Mouse (Mus musculus) intestine, embryonic 16.5 days (tissue): ENCODE measurements around the gene Prdx3. TPM values are rescaled to one million over a fixed set of nuclear protein-coding genes. Genes with fewer than 3 reads are reported as not detected.
"Not testable (repeated sequence)": the region's sequence is repeated elsewhere in the genome, so short reads cannot be mapped to it uniquely, and the experiment has no call there.

Source experiments
- ATAC-seq: fragments of 200-750 bp; cut with Nextera tagmentation; 2 replicates; pipeline ENCODE4 v1.8.0; 2017; ENCODE audit warnings: moderate TSS enrichment, moderate library complexity
- H3K27ac ChIP-seq: fragments of 300-500 bp; sonication (generic); 2 replicates; pipeline ENCODE4 v1.5.1; 2014; ENCODE audit warnings: mild to moderate bottlenecking, low read length
- H3K27me3 ChIP-seq: fragments of 300-500 bp; sonication (generic); replicated peaks from 2 replicates; pipeline ENCODE4 v1.6.1; 2014; ENCODE audit warnings: low read length, control low read depth, mixed read lengths; ENCODE audit not compliant: control insufficient read depth, insufficient read depth
- H3K36me3 ChIP-seq: fragments of 300-500 bp; sonication (generic); 2 replicates; pipeline ENCODE4 v1.6.1; 2014; ENCODE audit warnings: low read length, control low read depth; ENCODE audit not compliant: control insufficient read depth, insufficient read depth
- H3K4me1 ChIP-seq: fragments of 300-500 bp; sonication (generic); 2 replicates; pipeline ENCODE4 v1.6.1; 2014; ENCODE audit warnings: low read length, control low read depth, mixed read lengths; ENCODE audit not compliant: control insufficient read depth, insufficient read depth
- H3K4me2 ChIP-seq: fragments of 300-500 bp; sonication (generic); 2 replicates; pipeline ENCODE4 v1.6.1; 2014; ENCODE audit warnings: low read depth, low read length, control low read depth
- H3K4me3 ChIP-seq: fragments of 300-500 bp; sonication (generic); 2 replicates; pipeline ENCODE4 v1.5.1; 2014; ENCODE audit warnings: mild to moderate bottlenecking, low read length
- H3K9ac ChIP-seq: fragments of 300-500 bp; sonication (generic); 2 replicates; pipeline ENCODE4 v1.6.1; 2014; ENCODE audit warnings: low read depth, low read length
- H3K9me3 ChIP-seq: fragments of 300-500 bp; sonication (generic); 2 replicates; pipeline ENCODE4 v1.6.1; 2016; ENCODE audit warnings: low read length, control low read depth; ENCODE audit not compliant: control insufficient read depth
- WGBS: fragments of 180-500 bp; shearing (Covaris S2); extraction: QIAGEN DNeasy Blood & Tissue Kit; methylation state at CpG from one replicate; pipeline ENCODE4 v1.1.7; 2014; 5-methylcytosine and 5-hydroxymethylcytosine counted together
- polyA plus RNA-seq: library from polyadenylated mRNA; unstranded; fragments of >200 nt; fragmentation: Nextera tagmentation; extraction: Ambion mirVana; gene quantifications from 2 replicates; pipeline ENCODE4 v1.2.1, GENCODE M21; 2015

Gene Prdx3
- polyA plus RNA-seq, 1 experiment from 2014 or later, result 179 TPM

- no peak for ATAC-seq
- H3K9ac ChIP-seq, result no peak overlapping the region
- 69% methylated on average over 1 of the region's 1 CpGs for WGBS
- no peak overlapping the region for H3K27ac ChIP-seq
- no peaks in the 10 kb centered on the region for H3K27me3 ChIP-seq
- H3K36me3 ChIP-seq, result peaks cover 5% of the 10 kb centered on the region; the same call in 1 of the 2 replicates
- H3K4me2 ChIP-seq, result no peak overlapping the region
- no peak overlapping the region for H3K4me3 ChIP-seq
- H3K4me1 ChIP-seq, result peaks cover 7% of the 10 kb centered on the region; the same call in 1 of the 2 replicates
- no peaks in the 10 kb centered on the region for H3K9me3 ChIP-seq
Observed at GRCm38 (mm10) chr19:60872272-60872671, 2.1 kb downstream of the Prdx3 start.

DNA sequence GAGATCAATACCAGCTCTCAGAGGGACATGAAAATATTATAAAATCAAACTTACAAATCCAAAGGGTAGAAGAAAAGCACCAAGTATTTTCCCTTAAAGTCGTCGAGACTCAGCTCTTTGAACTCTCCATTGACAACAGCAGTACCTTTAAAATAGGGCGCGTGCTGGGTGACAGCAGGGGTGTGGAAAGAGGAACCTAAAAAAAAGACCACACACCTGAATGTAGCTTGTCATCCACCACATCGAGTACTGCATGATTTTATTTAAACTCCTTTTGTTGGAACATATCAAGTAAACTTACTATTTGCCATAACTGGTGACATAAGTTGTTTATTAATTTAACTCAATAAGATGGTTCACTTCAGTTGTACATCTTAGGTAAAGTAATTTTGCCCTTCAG, 3.0 kb downstream of the Prdx3 start:
- 90% methylated on average over 5 of the region's 5 CpGs for WGBS
- H3K4me1 ChIP-seq, result peaks cover 7% of the 10 kb centered on the region; the same call in 1 of the 2 replicates
- no peak overlapping the region for H3K9ac ChIP-seq
- no peak overlapping the region for H3K4me3 ChIP-seq
- no peaks in the 10 kb centered on the region for H3K9me3 ChIP-seq
- no peak overlapping the region for H3K4me2 ChIP-seq
- no peak overlapping the region for H3K27ac ChIP-seq
- ATAC-seq, result no peak
- H3K36me3 ChIP-seq, result peaks cover 5% of the 10 kb centered on the region; the same call in 1 of the 2 replicates
- no peaks in the 10 kb centered on the region for H3K27me3 ChIP-seq

- Histone ChIP-seq H3K9ac (no peak overlapping the region), H3K9me3 (no peaks in the 10 kb centered on the region), H3K36me3 (peaks cover 5% of the 10 kb centered on the region; the same call in 1 of the 2 replicates), H3K4me3 (no peak overlapping the region), H3K4me2 (no peak overlapping the region), H3K27me3 (no peaks in the 10 kb centered on the region), H3K27ac (no peak overlapping the region), H3K4me1 (peaks cover 7% of the 10 kb centered on the region; the same call in 1 of the 2 replicates)
- 91% methylated on average over 1 of the region's 1 CpGs for WGBS
- ATAC-seq, result no peak
Observed at GRCm38 (mm10) chr19:60870489-60870888, 3.9 kb downstream of the Prdx3 start.

- H3K9ac ChIP-seq, H3K27ac ChIP-seq, H3K27me3 ChIP-seq, H3K4me2 ChIP-seq, H3K36me3 ChIP-seq, H3K9me3 ChIP-seq, H3K4me3 ChIP-seq, H3K4me1 ChIP-seq, ATAC-seq: not testable (repeated sequence)
- 95% methylated on average over 4 of the region's 4 CpGs for WGBS
Observed at GRCm38 (mm10) chr19:60866169-60866568, 8.2 kb downstream of the Prdx3 start.

DNA sequence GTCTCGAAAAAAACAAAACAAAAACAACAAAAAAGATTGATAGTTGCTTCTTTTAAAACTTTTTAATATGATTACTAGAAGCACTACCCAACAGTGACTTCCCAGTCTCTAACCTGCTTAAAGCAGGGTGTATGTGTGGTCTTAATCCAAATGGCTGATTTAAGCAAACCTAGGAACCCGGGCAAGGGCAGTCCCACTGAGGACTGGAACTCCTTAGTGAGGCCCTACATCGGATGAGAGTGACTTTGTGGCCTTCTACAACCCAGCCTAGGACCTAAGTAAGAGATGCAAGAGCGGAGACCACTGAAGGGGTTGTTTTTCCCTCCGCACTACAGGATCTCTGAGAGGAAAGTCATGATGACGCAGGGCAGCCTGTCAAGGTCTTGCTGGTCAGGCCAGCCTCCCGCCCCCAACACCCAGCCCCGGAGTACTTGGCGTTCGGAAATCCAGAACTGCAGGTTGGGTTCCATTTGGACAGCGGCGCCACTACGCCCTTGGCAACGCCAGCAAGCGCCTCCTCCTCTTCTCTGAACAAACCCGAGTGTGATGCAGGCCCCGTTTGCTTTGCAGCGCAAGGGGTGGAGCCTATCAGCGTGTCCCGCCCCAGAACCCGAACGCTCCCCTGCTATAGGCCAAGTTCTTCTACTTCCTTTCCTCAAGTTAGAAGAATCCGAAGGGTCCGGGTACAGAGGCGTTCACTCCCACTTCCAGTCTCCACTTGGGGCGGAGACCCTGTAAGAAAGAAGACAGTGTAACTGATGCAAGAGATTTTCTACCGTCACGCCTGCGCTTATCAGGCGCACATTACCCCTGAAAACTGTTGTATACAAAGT, 13.3 kb downstream of the Prdx3 start, which contains the start of gene Sfxn4:
Sfxn4 (minus strand) TSS at position 612 of the 833 bp plus-strand sequence.
- peak within 1 kb of the TSS; percentile 50 for H3K4me2 ChIP-seq
- 0 out of 2 replicates have a peak, but pooled peaks cover 4% of the 10 kb centered on the region for H3K36me3 ChIP-seq
- 4% methylated on average over 30 of the region's 30 CpGs for WGBS

DNA sequence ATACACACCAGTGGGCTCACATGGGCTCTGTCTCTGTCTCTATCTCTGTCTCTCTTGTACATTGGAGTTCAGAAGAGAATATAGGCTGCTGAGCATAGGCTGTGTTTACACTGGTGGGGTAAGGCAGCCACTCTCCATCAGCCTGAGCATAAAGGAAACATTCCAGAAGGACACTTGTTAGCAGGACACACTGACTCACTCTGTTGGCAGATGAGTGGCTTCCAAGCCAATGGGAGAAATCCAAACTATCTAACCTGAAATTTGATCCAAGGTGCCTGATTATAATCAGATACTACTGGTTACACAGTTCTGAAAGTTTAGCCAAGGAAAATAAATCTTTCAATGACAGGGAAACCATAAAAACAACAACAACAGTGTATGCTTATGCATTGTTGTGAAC, 28.6 kb downstream of the Prdx3 start:
- no peaks in the 10 kb centered on the region for H3K4me1 ChIP-seq
- H3K4me2 ChIP-seq, result no peak overlapping the region
- no peaks in the 10 kb centered on the region for H3K27me3 ChIP-seq
- ATAC-seq, result no peak
- no peaks in the 10 kb centered on the region for H3K9me3 ChIP-seq
- no peaks in the 10 kb centered on the region for H3K36me3 ChIP-seq
- no peak overlapping the region for H3K4me3 ChIP-seq
- no peak overlapping the region for H3K27ac ChIP-seq
- H3K9ac ChIP-seq, result no peak overlapping the region

More for the DNA sequence above, 13.3 kb downstream of the Prdx3 start, which contains the start of gene Sfxn4:
- Histone ChIP-seq H3K4me1 (no peaks in the 10 kb centered on the region), H3K9me3 (no peaks in the 10 kb centered on the region), H3K27me3 (no peaks in the 10 kb centered on the region), H3K27ac (peak within 1 kb of the TSS; percentile 46), H3K4me3 (peak within 1 kb of the TSS; percentile 63), H3K9ac (peak within 1 kb of the TSS; percentile 64)
- ATAC-seq, result peak; percentile 99

DNA sequence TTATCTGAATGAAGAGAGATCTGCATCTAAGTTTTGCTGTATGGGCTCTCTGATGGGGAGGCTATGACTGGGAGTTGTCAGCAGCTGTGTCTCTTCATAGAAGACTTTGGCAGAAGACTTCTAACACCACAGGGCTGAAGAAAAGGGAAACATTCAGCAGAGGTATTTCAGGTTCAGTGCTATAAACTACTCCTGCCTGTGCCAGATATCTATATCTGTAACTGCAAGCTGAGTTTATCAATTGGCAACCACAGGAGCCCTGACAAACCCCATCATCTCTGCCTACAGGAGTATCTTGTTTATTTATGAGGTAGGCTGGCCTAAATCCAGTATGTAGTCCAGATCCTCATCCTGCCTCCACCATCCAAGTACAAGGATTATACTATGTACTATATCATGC, 31.0 kb downstream of the Prdx3 start:
- Histone ChIP-seq H3K9me3 (no peaks in the 10 kb centered on the region), H3K27me3 (no peaks in the 10 kb centered on the region), H3K36me3 (no peaks in the 10 kb centered on the region), H3K4me1 (no peaks in the 10 kb centered on the region), H3K9ac (no peak overlapping the region), H3K27ac (no peak overlapping the region), H3K4me2 (no peak overlapping the region), H3K4me3 (no peak overlapping the region)
- no peak for ATAC-seq

GRCm38 (mm10) chr19:60837747-60838146, 36.6 kb downstream of the Prdx3 start:
- no peak overlapping the region for H3K4me2 ChIP-seq
- H3K27me3 ChIP-seq, result no peaks in the 10 kb centered on the region
- 54% methylated on average over 1 of the region's 1 CpGs for WGBS
- ATAC-seq, result peak; percentile 44; the same call in 1 of the 2 replicates
- H3K9ac ChIP-seq, result no peak overlapping the region
- H3K9me3 ChIP-seq, result no peaks in the 10 kb centered on the region
- H3K4me1 ChIP-seq, result no peaks in the 10 kb centered on the region
- H3K27ac ChIP-seq, result no peak overlapping the region
- H3K36me3 ChIP-seq, result peaks cover 3% of the 10 kb centered on the region; the same call in 1 of the 2 replicates
- H3K4me3 ChIP-seq, result no peak overlapping the region

DNA sequence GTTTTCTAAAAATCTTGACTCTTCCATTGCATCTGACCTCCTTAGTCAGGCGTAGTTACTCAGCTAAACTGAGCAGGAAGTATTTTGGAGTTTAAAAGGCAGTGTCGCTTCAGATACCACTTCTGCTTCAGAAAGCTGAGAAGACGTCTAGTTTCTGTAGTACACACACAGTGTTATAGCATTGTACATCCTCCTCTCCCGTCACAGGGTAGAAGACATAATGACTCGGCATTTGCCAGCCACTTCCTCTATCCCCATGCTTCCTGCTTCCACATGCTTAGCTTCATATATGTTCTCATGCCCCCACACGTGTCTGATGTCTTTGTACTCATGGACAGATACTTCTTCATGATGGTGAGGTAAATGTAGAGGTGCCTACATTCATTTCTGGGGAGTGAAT, 55.7 kb downstream of the Prdx3 start:
- no peak overlapping the region for H3K4me3 ChIP-seq
- no peak overlapping the region for H3K4me2 ChIP-seq
- H3K4me1 ChIP-seq, result no peaks in the 10 kb centered on the region
- H3K27me3 ChIP-seq, result no peaks in the 10 kb centered on the region
- H3K36me3 ChIP-seq, result peaks cover 10% of the 10 kb centered on the region
- 89% methylated on average over 6 of the region's 6 CpGs for WGBS
- no peaks in the 10 kb centered on the region for H3K9me3 ChIP-seq
- ATAC-seq, result no peak
- no peak overlapping the region for H3K9ac ChIP-seq
- no peak overlapping the region for H3K27ac ChIP-seq
